Mouse (Mus musculus) forebrain, embryonic 10.5 days (tissue): Measurements from ENCODE around the gene Eif4g3. TPM values are rescaled to one million over a fixed set of nuclear protein-coding genes. Genes with fewer than 3 reads are reported as not detected.
"Not testable (repeated sequence)": the region's sequence is repeated elsewhere in the genome, so short reads cannot be mapped to it uniquely, and the experiment has no call there.

Experiments used
- DNase-seq: peaks from one replicate; pipeline ENCODE4 v3.0.0-alpha.2; 2017; ENCODE audit warnings: low spot score; ENCODE audit errors: extremely low spot score
- H3K27ac ChIP-seq: fragments of 300-500 bp; sonication (generic); 2 replicates; pipeline ENCODE4 v1.5.1; 2016; ENCODE audit warnings: mild to moderate bottlenecking
- H3K27me3 ChIP-seq: fragments of 300-500 bp; sonication (generic); 2 replicates; pipeline ENCODE4 v1.6.1; 2016; ENCODE audit warnings: mild to moderate bottlenecking; ENCODE audit not compliant: poor library complexity, severe bottlenecking
- H3K36me3 ChIP-seq: fragments of 300-500 bp; sonication (generic); replicated peaks from 2 replicates; pipeline ENCODE4 v1.6.1; 2016; ENCODE audit warnings: mild to moderate bottlenecking, moderate library complexity
- H3K4me1 ChIP-seq: fragments of 300-500 bp; sonication (generic); 2 replicates; pipeline ENCODE4 v1.6.1; 2016
- H3K4me3 ChIP-seq: fragments of 300-500 bp; sonication (generic); 2 replicates; pipeline ENCODE4 v1.5.1; 2016; ENCODE audit warnings: mild to moderate bottlenecking, moderate library complexity
- H3K9me3 ChIP-seq: fragments of 300-500 bp; sonication (generic); 2 replicates; pipeline ENCODE4 v1.6.1; 2016; ENCODE audit warnings: mild to moderate bottlenecking, moderate library complexity
- WGBS: fragments of 180-500 bp; shearing (Covaris S2); methylation state at CpG from one replicate; pipeline ENCODE4 v1.1.7; 2016; 5-methylcytosine and 5-hydroxymethylcytosine counted together
- polyA plus RNA-seq: library from polyadenylated mRNA; unstranded; fragments of >200 nt; fragmentation: Nextera tagmentation; extraction: Ambion mirVana; gene quantifications from 2 replicates; pipeline ENCODE4 v1.2.1, GENCODE M21; 2016

Gene Eif4g3
- polyA plus RNA-seq, 1 experiment from 2014 or later: 37.2 TPM

DNA sequence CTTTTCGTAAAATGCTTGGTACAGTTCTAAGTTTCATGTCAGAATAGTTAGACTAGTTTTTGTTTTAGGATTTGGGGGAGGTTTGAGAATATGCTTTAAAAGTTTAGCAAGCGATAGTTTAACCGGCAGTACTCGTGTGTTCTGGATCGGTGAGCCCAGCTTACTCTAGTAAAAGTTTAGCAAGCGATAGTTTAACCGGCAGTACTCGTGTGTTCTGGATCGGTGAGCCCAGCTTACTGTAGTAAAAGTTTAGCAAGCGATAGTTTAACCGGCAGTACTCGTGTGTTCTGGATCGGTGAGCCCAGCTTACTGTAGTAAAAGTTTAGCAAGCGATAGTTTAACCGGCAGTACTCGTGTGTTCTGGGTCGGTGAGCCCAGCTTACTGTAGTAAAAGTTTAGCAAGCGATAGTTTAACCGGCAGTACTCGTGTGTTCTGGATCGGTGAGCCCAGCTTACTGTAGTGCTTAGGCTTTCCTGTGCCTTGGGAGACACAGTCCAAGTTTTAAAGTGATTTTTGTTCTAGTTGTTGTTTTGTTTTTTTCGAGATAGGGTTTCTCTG lies 64.5 kb downstream of the Eif4g3 start:
- H3K36me3 ChIP-seq: peaks cover 80% of the 10 kb centered on the region
- not testable (repeated sequence) for H3K27ac ChIP-seq, H3K4me3 ChIP-seq, H3K27me3 ChIP-seq, H3K4me1 ChIP-seq, H3K9me3 ChIP-seq, DNase-seq
- 97% methylated on average over 22 of the region's 22 CpGs for WGBS

DNA sequence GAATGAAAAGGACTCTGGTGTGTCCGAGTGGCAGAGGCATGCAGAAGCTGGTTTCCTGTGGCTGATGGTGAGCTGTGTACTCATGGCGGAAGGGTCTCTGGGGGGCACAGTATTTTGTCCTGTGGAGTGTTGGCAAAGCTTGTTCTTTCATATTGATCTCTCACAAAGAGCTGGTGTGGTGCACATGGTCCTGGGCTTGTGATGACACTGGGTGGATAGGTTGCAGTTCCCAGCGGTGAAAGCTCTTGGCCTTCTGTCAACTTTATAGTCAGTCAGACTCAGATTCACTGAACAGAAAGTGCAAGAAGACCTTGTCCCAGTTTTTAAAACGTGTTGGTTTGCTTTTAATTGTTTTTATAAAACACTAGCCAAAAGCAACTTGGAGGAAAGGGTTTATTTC lies 68.3 kb downstream of the Eif4g3 start:
- Histone ChIP-seq H3K4me1 (no peaks in the 10 kb centered on the region), H3K27ac (no peak overlapping the region), H3K4me3 (no peak overlapping the region), H3K9me3 (no peaks in the 10 kb centered on the region), H3K27me3 (no peaks in the 10 kb centered on the region), H3K36me3 (peaks cover 75% of the 10 kb centered on the region)
- DNase-seq: no peak
- WGBS: 94% methylated on average over 4 of the region's 4 CpGs

DNA sequence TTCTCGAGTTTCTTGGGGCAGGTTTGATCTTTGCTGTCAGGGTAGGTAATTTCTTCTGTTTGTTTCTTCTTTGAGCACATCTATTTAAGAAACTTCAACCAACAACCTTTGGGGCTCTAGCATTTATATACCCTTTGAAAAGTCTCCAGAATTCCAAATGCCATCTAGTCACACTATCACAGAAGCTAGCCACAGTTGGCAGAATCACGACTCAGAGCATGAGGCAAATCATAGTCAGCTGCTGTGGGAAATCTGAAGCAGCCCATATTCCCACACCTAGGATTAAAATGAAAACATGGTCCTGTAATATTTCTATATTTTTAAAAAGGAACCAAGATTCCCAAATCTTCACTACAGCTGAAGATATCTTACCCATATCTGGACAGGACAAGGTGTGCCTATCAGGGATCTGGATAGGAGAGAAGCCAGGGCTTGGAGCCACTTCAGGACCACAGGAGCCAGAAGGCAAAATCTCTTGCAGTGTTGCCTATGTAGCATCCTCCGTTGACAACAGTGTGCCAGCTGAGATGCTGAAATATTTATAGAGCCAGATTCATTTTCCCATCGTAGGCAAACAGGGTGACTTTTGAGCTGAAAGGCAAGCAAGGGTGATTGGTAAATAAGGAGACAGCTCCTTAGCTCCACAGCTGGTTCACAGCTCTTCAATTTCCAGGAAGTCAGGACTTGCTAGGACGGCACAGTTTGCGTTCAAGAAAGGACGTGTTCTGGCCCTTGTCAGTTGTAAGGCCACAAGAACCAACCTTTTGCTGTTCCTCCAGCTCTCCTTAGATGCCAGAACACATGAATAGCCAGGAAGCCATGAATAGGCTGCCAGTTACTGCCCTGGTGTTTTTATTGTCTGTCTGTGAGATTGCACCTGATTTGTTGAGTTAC lies 70.8 kb downstream of the Eif4g3 start:
- no peak overlapping the region for H3K27ac ChIP-seq
- no peaks in the 10 kb centered on the region for H3K9me3 ChIP-seq
- no peaks in the 10 kb centered on the region for H3K4me1 ChIP-seq
- no peaks in the 10 kb centered on the region for H3K27me3 ChIP-seq
- H3K36me3 ChIP-seq: peaks cover 76% of the 10 kb centered on the region
- no peak for DNase-seq
- 89% methylated on average over 7 of the region's 7 CpGs for WGBS
- H3K4me3 ChIP-seq: no peak overlapping the region

DNA sequence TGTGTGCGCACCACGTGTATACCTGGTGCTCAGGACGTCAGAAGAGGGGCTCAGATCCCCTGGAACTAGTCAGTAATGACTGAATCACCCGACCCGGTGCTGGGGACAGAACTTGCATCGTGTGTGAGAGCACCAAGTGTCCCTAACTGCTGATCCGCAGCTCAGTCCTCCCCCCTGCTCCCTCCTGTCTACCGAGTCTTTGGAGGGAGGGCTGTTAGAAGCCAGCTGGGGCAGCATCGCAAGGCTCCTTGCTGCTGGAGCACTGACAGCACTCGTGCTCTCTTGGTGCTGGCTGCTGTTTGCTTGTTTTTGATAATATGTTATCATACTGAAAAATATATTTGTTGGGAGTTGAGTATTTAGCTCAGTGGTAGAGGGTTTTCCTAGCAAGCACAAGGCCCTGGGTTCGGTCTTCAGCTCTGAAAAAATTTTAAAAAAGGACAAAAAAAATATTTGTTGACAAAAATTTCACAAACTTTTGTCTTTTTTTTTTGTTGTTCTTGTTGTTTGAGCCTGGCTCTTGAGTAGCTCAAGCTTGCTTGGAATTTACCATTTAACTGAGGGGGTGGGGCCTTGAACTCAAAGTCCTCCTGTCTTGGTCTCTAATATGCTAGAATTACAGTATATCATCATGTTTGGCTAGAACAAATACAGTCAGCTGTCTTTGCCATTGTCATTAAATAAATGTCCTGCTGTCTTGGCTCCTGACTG lies 72.2 kb downstream of the Eif4g3 start:
- Histone ChIP-seq H3K4me3 (no peak overlapping the region), H3K27ac (no peak overlapping the region), H3K9me3 (no peaks in the 10 kb centered on the region), H3K27me3 (no peaks in the 10 kb centered on the region), H3K36me3 (peaks cover 88% of the 10 kb centered on the region), H3K4me1 (no peaks in the 10 kb centered on the region)
- 92% methylated on average over 11 of the region's 11 CpGs for WGBS
- no peak for DNase-seq

DNA sequence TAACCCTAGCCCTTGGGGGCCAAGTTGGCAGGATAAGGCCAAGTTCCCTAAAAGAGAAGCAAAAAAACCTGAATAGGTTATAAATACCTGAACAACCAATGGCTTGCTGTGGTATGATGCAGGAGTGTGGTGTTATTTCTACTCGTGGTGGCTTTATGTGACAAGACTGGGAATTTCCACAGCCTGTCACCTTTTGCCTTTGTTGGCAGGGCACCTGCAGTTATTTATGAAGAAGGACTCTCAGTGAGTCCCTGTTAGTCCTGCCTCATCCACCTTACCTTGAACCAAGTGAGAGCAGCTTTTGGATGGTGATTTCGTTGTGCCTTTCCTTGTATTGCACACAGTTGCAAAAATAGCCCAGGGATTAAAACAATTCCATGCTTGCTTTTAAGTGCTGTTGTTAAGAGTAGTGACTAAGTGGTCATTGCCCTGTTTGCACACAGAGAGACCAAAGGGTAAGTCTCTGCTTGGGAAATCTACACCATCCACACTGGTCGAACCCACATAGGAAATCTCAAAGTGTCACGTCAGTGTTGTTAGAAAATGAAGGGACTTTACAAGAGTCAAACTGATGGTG lies 72.9 kb downstream of the Eif4g3 start:
- peaks cover 93% of the 10 kb centered on the region for H3K36me3 ChIP-seq
- no peaks in the 10 kb centered on the region for H3K27me3 ChIP-seq
- peaks cover under 1% of the 10 kb centered on the region; the same call in 1 of the 2 replicates for H3K4me1 ChIP-seq
- WGBS: 93% methylated on average over 4 of the region's 4 CpGs
- DNase-seq: no peak
- no peak overlapping the region for H3K27ac ChIP-seq
- no peaks in the 10 kb centered on the region for H3K9me3 ChIP-seq
- no peak overlapping the region for H3K4me3 ChIP-seq

DNA sequence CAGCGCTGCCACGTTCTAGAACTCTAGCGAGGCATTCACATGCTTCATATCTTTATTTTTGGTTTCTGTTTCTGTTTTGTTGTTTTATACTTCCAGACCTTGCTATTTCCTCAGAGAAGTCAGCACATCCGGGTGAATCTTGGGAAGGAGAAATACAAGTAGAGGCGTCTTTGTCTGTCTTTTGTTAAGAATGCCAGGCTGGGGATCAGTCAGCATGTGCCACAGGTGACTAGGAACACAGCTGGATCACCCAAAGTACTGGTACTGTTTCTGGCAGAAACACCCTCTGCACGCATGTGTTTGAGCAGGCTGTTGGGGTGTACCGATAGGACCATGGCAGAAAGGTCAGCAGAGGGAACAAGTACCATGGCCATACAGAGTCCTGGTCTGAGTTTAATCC lies 73.6 kb downstream of the Eif4g3 start:
- Histone ChIP-seq H3K4me3 (no peak overlapping the region), H3K36me3 (peaks cover 93% of the 10 kb centered on the region), H3K9me3 (no peaks in the 10 kb centered on the region), H3K27me3 (no peaks in the 10 kb centered on the region), H3K4me1 (peaks cover 5% of the 10 kb centered on the region), H3K27ac (no peak overlapping the region)
- 95% methylated on average over 7 of the region's 7 CpGs for WGBS
- DNase-seq: no peak

DNA sequence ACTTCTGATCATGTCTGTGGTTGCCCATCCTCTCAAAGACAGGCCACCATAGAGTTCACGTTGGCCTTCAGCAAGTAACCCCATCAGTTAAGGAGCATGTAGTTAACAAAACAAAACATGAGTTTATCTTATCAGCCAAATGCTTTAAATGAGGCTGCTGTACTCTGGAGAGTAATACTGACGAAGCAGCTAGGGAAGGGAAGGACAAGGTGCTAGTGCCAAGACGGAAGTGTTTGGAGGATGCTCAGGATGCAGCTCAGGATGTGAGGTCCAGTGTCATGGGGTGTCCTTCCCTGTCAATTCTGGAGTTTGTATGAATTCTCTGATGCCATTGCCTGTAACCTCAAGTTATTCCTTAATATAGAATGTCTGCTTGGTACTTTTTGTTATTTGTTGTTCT lies 75.0 kb downstream of the Eif4g3 start:
- H3K27ac ChIP-seq: no peak overlapping the region
- H3K4me1 ChIP-seq: peaks cover 7% of the 10 kb centered on the region
- WGBS: 95% methylated on average over 3 of the region's 3 CpGs
- DNase-seq: no peak
- no peaks in the 10 kb centered on the region for H3K9me3 ChIP-seq
- H3K27me3 ChIP-seq: no peaks in the 10 kb centered on the region
- peaks cover 90% of the 10 kb centered on the region for H3K36me3 ChIP-seq
- H3K4me3 ChIP-seq: no peak overlapping the region

DNA sequence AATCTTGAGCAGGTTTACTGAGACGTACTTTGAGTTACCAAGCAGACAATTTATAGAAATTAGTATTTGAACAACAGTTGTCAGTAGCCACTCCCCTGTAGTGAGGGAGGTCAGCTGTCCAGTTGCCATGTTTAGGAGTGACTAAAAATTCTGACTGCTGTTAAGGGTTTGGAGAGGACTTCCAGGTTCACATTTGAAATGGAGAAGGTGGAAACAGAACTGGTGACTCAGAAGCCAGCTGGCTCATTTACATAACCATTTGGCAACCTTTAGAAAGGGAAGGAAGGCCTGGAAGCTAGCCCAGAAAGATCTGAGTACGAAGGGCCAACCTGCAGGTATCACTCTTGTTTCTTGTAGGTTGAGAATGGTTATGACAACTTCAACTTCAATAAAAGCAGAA lies 75.8 kb downstream of the Eif4g3 start:
- WGBS: 93% methylated on average over 2 of the region's 2 CpGs
- Histone ChIP-seq H3K36me3 (peaks cover 83% of the 10 kb centered on the region), H3K27me3 (no peaks in the 10 kb centered on the region)

DNA sequence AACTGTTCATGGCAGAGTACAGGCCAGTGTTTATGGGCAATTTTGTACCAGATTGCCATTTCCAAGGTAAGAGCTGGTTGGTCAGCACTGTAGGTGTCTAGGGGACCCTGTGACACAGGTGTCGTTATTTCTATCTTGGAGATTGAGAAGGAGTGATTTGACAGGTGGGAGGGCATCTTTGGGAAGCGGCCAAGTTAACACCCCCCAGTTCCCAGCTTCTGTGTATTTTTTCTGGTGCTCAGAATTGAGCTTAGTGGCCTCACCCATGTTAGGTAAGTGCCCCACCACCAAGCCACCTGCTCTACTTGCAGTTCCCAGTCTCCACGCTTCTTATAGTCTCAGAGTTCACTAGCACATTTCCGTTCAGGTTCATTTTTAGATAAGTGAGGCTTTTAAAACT lies 76.5 kb downstream of the Eif4g3 start:
- peaks cover 76% of the 10 kb centered on the region for H3K36me3 ChIP-seq
- H3K4me1 ChIP-seq: peaks cover 7% of the 10 kb centered on the region
- 93% methylated on average over 4 of the region's 4 CpGs for WGBS

More for the DNA sequence above, 75.8 kb downstream of the Eif4g3 start:
- no peak overlapping the region for H3K4me3 ChIP-seq
- H3K9me3 ChIP-seq: no peaks in the 10 kb centered on the region
- peaks cover 7% of the 10 kb centered on the region for H3K4me1 ChIP-seq
- DNase-seq: no peak
- H3K27ac ChIP-seq: no peak overlapping the region

DNA sequence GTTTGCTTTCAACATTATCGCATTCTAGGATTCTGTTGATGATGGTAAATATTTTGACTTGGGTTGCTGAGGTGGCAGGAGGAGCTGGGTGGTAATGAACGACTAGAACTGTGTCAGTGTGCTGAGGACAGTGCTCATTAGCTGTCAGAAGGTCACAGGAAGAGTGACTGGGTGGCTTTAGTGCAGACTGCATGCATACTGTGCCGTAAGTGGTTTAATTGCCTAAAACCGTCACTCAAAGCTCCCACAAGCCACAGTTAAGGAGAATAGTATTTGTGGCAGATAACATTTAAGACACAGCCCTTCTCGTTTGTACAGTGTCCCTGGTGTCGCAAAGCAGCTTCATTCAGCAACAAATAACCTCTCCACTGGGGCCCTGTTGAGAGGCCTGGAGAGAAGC lies 78.7 kb downstream of the Eif4g3 start:
- DNase-seq: no peak

More for the DNA sequence above, 76.5 kb downstream of the Eif4g3 start:
- DNase-seq: no peak
- H3K27me3 ChIP-seq: no peaks in the 10 kb centered on the region
- H3K4me3 ChIP-seq: no peak overlapping the region
- H3K27ac ChIP-seq: no peak overlapping the region
- H3K9me3 ChIP-seq: no peaks in the 10 kb centered on the region

DNA sequence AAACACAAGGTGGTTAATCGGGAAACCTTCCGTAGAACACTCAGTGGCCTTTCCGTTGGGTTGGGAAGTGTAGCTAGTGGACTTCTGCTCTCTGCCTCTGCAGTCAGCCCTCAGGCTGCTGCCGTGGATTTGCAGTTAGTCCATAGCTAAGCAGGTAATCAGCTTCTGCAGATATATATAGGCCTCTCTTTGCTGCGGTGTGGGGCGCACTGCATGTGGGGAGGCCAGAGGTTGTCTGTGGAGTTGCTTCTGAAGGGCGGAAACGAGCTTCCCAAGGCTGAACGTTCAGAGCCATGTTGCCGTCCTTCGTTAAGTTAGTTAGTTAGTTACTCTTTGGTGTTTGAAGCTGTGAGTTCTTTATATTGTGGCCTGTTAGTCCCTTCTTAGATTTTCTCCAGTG lies 80.3 kb downstream of the Eif4g3 start:
- Histone ChIP-seq H3K27me3 (no peaks in the 10 kb centered on the region), H3K9me3 (no peaks in the 10 kb centered on the region), H3K4me3 (no peak overlapping the region), H3K36me3 (peaks cover 75% of the 10 kb centered on the region), H3K4me1 (peaks cover 7% of the 10 kb centered on the region), H3K27ac (no peak overlapping the region)
- 87% methylated on average over 11 of the region's 11 CpGs for WGBS
- no peak for DNase-seq

More for the DNA sequence above, 78.7 kb downstream of the Eif4g3 start:
- H3K27me3 ChIP-seq: no peaks in the 10 kb centered on the region
- no peaks in the 10 kb centered on the region for H3K9me3 ChIP-seq
- WGBS: 74% methylated on average over 6 of the region's 6 CpGs
- H3K27ac ChIP-seq: no peak overlapping the region
- peaks cover 74% of the 10 kb centered on the region for H3K36me3 ChIP-seq
- no peak overlapping the region for H3K4me3 ChIP-seq
- H3K4me1 ChIP-seq: peaks cover 7% of the 10 kb centered on the region

DNA sequence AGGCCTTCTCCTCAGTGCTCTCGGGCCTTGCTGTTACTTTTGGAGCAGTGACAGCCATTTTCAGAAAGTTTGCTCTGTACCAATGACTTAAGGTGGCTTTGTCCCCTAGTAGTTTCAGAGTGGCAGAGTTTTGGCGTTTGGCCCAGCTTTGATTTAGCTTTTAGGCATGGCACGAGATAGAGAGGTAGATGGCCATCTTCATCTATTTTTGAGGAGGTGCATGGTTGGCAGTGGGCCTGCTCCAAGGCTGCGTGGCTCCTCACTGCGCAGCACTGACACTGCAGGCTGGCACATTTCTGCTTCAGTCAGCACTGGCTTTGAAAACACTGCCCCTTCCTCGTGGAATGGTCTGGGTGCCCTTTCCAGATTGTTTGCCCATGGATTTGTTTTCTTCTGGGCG lies 80.7 kb downstream of the Eif4g3 start:
- Histone ChIP-seq H3K9me3 (no peaks in the 10 kb centered on the region), H3K27me3 (no peaks in the 10 kb centered on the region), H3K4me1 (peaks cover 7% of the 10 kb centered on the region), H3K36me3 (peaks cover 75% of the 10 kb centered on the region), H3K27ac (no peak overlapping the region), H3K4me3 (no peak overlapping the region)
- DNase-seq: no peak
- WGBS: 91% methylated on average over 7 of the region's 7 CpGs
